Mouse (Mus musculus): ENCODE measurements around the gene Mrpl48. TPM values are rescaled to one million over a fixed set of nuclear protein-coding genes. Genes with fewer than 3 reads are reported as not detected.
A peak's percentile ranks its signal among the peaks of the same experiment; 100 is the strongest.

Gene Mrpl48
- polyA plus RNA-seq, 1 experiment from 2014 or later, result 94.8 TPM

DNA sequence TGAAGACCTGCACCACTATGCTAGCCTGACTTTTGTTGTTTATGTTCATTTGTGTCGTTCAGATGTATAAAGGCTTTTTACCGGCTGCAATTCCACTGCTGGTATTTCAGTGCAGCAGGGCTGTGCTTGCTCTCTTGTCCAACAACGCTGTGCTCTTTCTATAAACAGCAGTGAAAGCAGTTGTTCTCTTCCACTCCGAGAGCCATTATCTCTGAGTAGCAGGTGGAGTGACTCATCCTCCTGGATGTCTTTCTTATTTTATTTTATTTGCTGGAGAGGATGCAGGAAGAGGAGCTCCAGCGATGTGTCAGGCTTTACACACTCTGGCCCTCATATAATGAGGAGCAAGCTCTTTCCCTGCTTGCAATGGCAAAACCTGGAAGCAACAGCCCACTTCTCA lies 7.9 kb downstream of the Mrpl48 start:
- no peaks in the 10 kb centered on the region for H3K4me1 ChIP-seq (ENCODE audit: control insufficient read depth, insufficient read depth, low read length)
- no peak overlapping the region for H3K9ac ChIP-seq (replicated peaks; ENCODE audit: low read depth, low read length)
- no peaks in the 10 kb centered on the region for H3K27me3 ChIP-seq (ENCODE audit: control insufficient read depth, insufficient read depth, low read length)
- no peak overlapping the region for H3K4me2 ChIP-seq (replicated peaks; ENCODE audit: low read depth, low read length)
- no peak overlapping the region for H3K4me3 ChIP-seq (ENCODE audit: low read depth, low read length)
- WGBS, result 56% methylated on average over 5 of the region's 5 CpGs
- no peak overlapping the region for H3K27ac ChIP-seq (ENCODE audit: low read length)
- H3K36me3 ChIP-seq (ENCODE audit: control insufficient read depth, insufficient read depth, low read length), result no peaks in the 10 kb centered on the region
- no peak for ATAC-seq (ENCODE audit: insufficient number of reproducible peaks, insufficient read depth, low FRiP score, low read depth)
- no peaks in the 10 kb centered on the region for H3K9me3 ChIP-seq (ENCODE audit: control insufficient read depth, low read depth, low read length)

DNA sequence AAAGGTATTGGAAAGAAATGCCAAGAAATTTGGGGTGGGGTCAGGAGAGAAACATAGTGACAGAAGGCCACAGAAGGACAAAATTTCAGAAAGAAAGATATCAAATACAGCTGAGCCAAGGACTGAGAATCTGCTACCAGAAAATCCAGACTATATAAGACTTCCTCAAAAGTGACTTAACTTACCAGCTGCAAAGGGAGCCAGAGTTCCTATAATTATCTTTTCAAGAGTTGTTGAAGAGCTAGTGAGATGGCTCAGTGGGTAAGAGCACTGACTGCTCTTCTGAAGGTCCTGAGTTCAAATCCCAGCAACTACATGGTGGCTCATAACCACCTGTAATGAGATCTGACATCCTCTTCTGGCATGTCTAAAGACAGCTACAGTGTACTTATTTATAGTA lies 14.8 kb downstream of the Mrpl48 start:
- H3K27me3 ChIP-seq (ENCODE audit: control insufficient read depth, insufficient read depth, low read length), result no peaks in the 10 kb centered on the region
- H3K36me3 ChIP-seq (ENCODE audit: control insufficient read depth, insufficient read depth, low read length), result no peaks in the 10 kb centered on the region
- no peak for ATAC-seq (ENCODE audit: insufficient number of reproducible peaks, insufficient read depth, low FRiP score, low read depth)
- no peak overlapping the region for H3K4me3 ChIP-seq (ENCODE audit: low read depth, low read length)
- no peak overlapping the region for H3K9ac ChIP-seq (replicated peaks; ENCODE audit: low read depth, low read length)
- no peak overlapping the region for H3K27ac ChIP-seq (ENCODE audit: low read length)
- no peaks in the 10 kb centered on the region for H3K9me3 ChIP-seq (ENCODE audit: control insufficient read depth, low read depth, low read length)
- no peaks in the 10 kb centered on the region for H3K4me1 ChIP-seq (ENCODE audit: control insufficient read depth, insufficient read depth, low read length)
- H3K4me2 ChIP-seq (replicated peaks; ENCODE audit: low read depth, low read length), result no peak overlapping the region

DNA sequence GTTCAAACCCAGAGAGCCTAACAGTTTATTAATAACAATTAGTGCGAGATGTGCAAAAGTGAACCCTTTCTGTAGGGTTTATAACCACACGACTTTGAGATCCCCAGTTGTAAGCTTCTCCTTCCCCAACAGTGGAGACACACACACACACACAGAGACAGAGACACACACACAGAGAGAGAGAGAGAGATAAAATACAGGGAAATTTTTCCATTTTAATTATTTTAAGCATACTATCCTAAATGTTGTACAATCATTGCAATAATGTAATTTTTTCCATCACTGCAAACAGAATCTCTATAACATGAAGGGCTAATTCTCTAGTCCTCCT lies 16.6 kb downstream of the Mrpl48 start:
- peak overlapping the region; percentile 91; the same call in 1 of the 2 replicates for H3K27ac ChIP-seq (ENCODE audit: low read length)
- peak overlapping the region; percentile 49 for H3K4me3 ChIP-seq (ENCODE audit: low read depth, low read length)
- no peaks in the 10 kb centered on the region for H3K36me3 ChIP-seq (ENCODE audit: control insufficient read depth, insufficient read depth, low read length)
- H3K4me2 ChIP-seq (replicated peaks; ENCODE audit: low read depth, low read length), result peak overlapping the region; percentile 48
- H3K4me1 ChIP-seq (ENCODE audit: control insufficient read depth, insufficient read depth, low read length), result no peaks in the 10 kb centered on the region
- ATAC-seq (ENCODE audit: insufficient number of reproducible peaks, insufficient read depth, low FRiP score, low read depth), result no peak
- WGBS, result 7% methylated on average over 2 of the region's 2 CpGs
- H3K9ac ChIP-seq (replicated peaks; ENCODE audit: low read depth, low read length), result peak overlapping the region; percentile 47
- no peaks in the 10 kb centered on the region for H3K9me3 ChIP-seq (ENCODE audit: control insufficient read depth, low read depth, low read length)
- no peaks in the 10 kb centered on the region for H3K27me3 ChIP-seq (ENCODE audit: control insufficient read depth, insufficient read depth, low read length)

DNA sequence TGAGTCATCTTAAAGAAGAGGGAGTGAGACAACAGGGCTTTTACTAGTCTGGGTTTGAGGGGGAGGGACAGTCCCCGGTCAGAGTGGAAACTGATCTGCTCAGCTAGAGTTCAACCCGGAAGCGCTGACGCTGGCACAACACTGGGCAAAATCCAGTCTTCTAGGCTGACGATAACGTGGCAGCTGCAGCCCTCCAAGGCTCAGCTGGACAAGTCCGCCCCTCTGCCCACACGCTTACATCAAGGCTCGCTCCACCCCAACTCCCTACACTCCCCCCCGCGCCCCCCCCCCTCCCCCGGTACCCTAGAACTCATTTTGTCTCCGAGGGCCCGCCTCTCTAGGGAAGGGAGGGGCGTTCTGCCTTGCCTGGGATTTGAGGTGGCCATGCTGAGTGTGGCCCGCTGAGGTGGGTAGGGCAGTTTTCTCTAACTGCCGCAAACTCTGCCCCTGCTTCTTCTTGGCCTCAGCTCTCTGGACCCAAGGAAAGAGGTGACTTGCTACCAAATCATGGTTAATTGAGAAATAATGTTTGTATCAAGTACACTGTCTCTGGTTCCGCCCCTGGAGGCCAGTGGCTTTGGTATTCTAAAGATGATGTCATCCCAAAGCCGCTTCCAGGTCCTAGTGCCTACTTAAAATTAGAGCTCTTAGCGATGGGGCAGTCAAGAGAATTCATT lies 17.1 kb downstream of the Mrpl48 start:
- ATAC-seq (ENCODE audit: insufficient number of reproducible peaks, insufficient read depth, low FRiP score, low read depth), result peak; percentile 95
- Histone ChIP-seq H3K4me1 (ENCODE audit: control insufficient read depth, insufficient read depth, low read length) (no peaks in the 10 kb centered on the region), H3K36me3 (ENCODE audit: control insufficient read depth, insufficient read depth, low read length) (no peaks in the 10 kb centered on the region), H3K27me3 (ENCODE audit: control insufficient read depth, insufficient read depth, low read length) (no peaks in the 10 kb centered on the region), H3K9ac (replicated peaks; ENCODE audit: low read depth, low read length) (peak overlapping the region; percentile 47), H3K27ac (ENCODE audit: low read length) (peak overlapping the region; percentile 91), H3K4me3 (ENCODE audit: low read depth, low read length) (peak overlapping the region; percentile 49), H3K4me2 (replicated peaks; ENCODE audit: low read depth, low read length) (peak overlapping the region; percentile 48), H3K9me3 (ENCODE audit: control insufficient read depth, low read depth, low read length) (no peaks in the 10 kb centered on the region)
- WGBS, result under 1% methylated on average over 17 of the region's 20 CpGs

DNA sequence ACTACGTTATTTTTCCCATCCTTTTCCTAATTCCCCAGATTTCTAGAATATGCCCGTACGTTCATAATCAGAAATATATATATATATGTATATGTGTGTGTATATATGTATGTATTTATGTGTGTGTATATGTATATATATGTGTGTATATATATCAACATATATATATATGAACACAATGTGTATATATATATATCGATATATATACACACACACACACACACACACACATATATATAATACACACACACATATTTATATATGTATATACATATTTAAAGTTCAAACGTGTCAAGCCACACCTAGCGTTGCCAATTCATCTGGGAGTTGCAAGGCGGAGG lies 17.6 kb downstream of the Mrpl48 start:
- Histone ChIP-seq H3K4me2 (replicated peaks; ENCODE audit: low read depth, low read length) (peak overlapping the region; percentile 48), H3K27me3 (ENCODE audit: control insufficient read depth, insufficient read depth, low read length) (no peaks in the 10 kb centered on the region), H3K36me3 (ENCODE audit: control insufficient read depth, insufficient read depth, low read length) (no peaks in the 10 kb centered on the region), H3K4me1 (ENCODE audit: control insufficient read depth, insufficient read depth, low read length) (no peaks in the 10 kb centered on the region), H3K9me3 (ENCODE audit: control insufficient read depth, low read depth, low read length) (no peaks in the 10 kb centered on the region), H3K27ac (ENCODE audit: low read length) (peak overlapping the region; percentile 91), H3K4me3 (ENCODE audit: low read depth, low read length) (peak overlapping the region; percentile 49), H3K9ac (replicated peaks; ENCODE audit: low read depth, low read length) (peak overlapping the region; percentile 47; the same call in 1 of the 2 replicates)
- peak; percentile 11; the same call in 1 of the 2 replicates for ATAC-seq (ENCODE audit: insufficient number of reproducible peaks, insufficient read depth, low FRiP score, low read depth)
- 37% methylated on average over 7 of the region's 7 CpGs for WGBS

DNA sequence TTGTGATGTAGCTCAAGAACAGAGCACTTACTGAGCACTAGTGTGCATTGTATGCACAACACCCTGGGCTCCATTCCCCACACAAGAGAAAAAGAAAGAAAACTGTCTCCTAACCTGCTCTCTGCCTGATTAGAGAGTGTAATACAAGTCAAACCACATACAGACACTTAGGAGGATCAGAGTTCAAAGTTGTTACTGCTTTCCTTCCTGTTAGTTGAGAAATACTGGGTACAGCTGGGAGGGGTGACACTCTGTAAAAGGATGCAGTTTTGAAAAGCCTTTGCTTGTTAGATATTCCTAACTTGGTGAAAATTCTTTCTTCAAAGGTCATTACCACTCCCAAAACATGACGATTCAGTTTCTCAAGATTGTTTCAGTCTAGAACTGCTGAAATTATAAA lies 18.3 kb downstream of the Mrpl48 start:
- Histone ChIP-seq H3K27ac (ENCODE audit: low read length) (no peak overlapping the region), H3K9ac (replicated peaks; ENCODE audit: low read depth, low read length) (no peak overlapping the region), H3K4me2 (replicated peaks; ENCODE audit: low read depth, low read length) (no peak overlapping the region), H3K4me1 (ENCODE audit: control insufficient read depth, insufficient read depth, low read length) (no peaks in the 10 kb centered on the region), H3K27me3 (ENCODE audit: control insufficient read depth, insufficient read depth, low read length) (no peaks in the 10 kb centered on the region), H3K4me3 (ENCODE audit: low read depth, low read length) (no peak overlapping the region), H3K36me3 (ENCODE audit: control insufficient read depth, insufficient read depth, low read length) (no peaks in the 10 kb centered on the region), H3K9me3 (ENCODE audit: control insufficient read depth, low read depth, low read length) (no peaks in the 10 kb centered on the region)
- 60% methylated on average over 1 of the region's 1 CpGs for WGBS
- no peak for ATAC-seq (ENCODE audit: insufficient number of reproducible peaks, insufficient read depth, low FRiP score, low read depth)

DNA sequence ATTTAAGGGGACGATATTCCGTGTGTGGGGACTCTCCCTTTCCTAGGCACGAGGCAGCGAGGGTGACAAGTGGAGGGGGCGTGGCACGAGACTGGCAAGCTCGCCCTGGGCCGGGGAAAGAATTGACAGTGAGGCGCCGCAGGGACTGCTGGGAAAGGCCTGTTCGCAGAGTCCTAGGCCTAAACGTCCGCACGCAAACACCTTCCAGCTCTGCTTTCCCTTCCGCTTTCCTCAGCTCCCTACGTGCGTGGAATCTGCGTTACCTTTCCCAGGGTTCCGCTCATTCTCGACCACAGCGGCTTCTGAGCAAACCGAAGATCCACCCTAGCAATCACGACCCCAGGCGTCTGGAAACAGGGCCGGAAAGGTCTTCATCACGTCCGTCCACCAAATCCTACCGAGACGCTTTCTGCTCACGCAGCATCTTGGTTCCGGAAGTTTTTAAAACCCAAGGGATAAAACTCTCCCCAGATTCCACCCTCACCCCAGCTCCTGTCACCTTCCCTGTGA lies 25.3 kb downstream of the Mrpl48 start:
- Histone ChIP-seq H3K9ac (replicated peaks; ENCODE audit: low read depth, low read length) (peak overlapping the region; percentile 52), H3K27me3 (ENCODE audit: control insufficient read depth, insufficient read depth, low read length) (no peaks in the 10 kb centered on the region), H3K4me3 (ENCODE audit: low read depth, low read length) (peak overlapping the region; percentile 51), H3K9me3 (ENCODE audit: control insufficient read depth, low read depth, low read length) (no peaks in the 10 kb centered on the region), H3K36me3 (ENCODE audit: control insufficient read depth, insufficient read depth, low read length) (no peaks in the 10 kb centered on the region), H3K4me2 (replicated peaks; ENCODE audit: low read depth, low read length) (peak overlapping the region; percentile 69), H3K4me1 (ENCODE audit: control insufficient read depth, insufficient read depth, low read length) (no peaks in the 10 kb centered on the region), H3K27ac (ENCODE audit: low read length) (peak overlapping the region; percentile 90)
- ATAC-seq (ENCODE audit: insufficient number of reproducible peaks, insufficient read depth, low FRiP score, low read depth), result peak; percentile 84
- under 1% methylated on average over 31 of the region's 31 CpGs for WGBS

- Histone ChIP-seq H3K4me3 (ENCODE audit: low read depth, low read length) (peak overlapping the region; percentile 51), H3K27ac (ENCODE audit: low read length) (no peak overlapping the region), H3K4me1 (ENCODE audit: control insufficient read depth, insufficient read depth, low read length) (no peaks in the 10 kb centered on the region), H3K9me3 (ENCODE audit: control insufficient read depth, low read depth, low read length) (no peaks in the 10 kb centered on the region), H3K36me3 (ENCODE audit: control insufficient read depth, insufficient read depth, low read length) (no peaks in the 10 kb centered on the region), H3K4me2 (replicated peaks; ENCODE audit: low read depth, low read length) (peak overlapping the region; percentile 69), H3K9ac (replicated peaks; ENCODE audit: low read depth, low read length) (peak overlapping the region; percentile 52), H3K27me3 (ENCODE audit: control insufficient read depth, insufficient read depth, low read length) (no peaks in the 10 kb centered on the region)
- WGBS, result 40% methylated on average over 7 of the region's 7 CpGs
- no peak for ATAC-seq (ENCODE audit: insufficient number of reproducible peaks, insufficient read depth, low FRiP score, low read depth)
Measured at GRCm38 (mm10) chr7:100582235-100582634, 25.9 kb downstream of the Mrpl48 start.

DNA sequence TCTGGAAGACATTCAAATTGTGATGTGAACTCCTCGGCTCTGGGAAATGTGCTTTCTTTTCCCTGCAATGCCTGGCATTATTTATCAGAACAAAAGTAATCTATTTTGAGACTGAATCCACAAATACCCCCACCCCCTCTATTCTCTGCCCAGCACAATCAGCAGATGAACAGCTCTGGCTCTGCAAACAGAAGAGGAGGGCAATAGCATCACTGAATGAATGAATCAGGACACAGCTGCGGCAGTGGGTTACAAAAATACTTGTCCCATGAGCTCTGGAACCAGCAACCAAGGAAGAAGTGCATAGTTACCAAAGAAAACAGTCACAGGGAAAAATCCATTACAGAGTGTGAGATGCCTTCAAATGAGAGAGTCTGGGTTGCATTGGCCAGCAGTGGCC lies 29.3 kb downstream of the Mrpl48 start:
- Histone ChIP-seq H3K4me2 (replicated peaks; ENCODE audit: low read depth, low read length) (no peak overlapping the region), H3K27ac (ENCODE audit: low read length) (no peak overlapping the region), H3K9me3 (ENCODE audit: control insufficient read depth, low read depth, low read length) (no peaks in the 10 kb centered on the region), H3K36me3 (ENCODE audit: control insufficient read depth, insufficient read depth, low read length) (no peaks in the 10 kb centered on the region), H3K27me3 (ENCODE audit: control insufficient read depth, insufficient read depth, low read length) (no peaks in the 10 kb centered on the region), H3K4me3 (ENCODE audit: low read depth, low read length) (no peak overlapping the region), H3K9ac (replicated peaks; ENCODE audit: low read depth, low read length) (no peak overlapping the region), H3K4me1 (ENCODE audit: control insufficient read depth, insufficient read depth, low read length) (no peaks in the 10 kb centered on the region)
- 90% methylated on average over 2 of the region's 2 CpGs for WGBS
- no peak for ATAC-seq (ENCODE audit: insufficient number of reproducible peaks, insufficient read depth, low FRiP score, low read depth)
